Mouse (Mus musculus): ENCODE measurements at regions not wholly inside any gene's neighbourhood (a gene's known extent, or its start where the extent isn't known, plus 50 kb on each side); places are given as distances from the start of the nearest gene placed in this dataset.
A peak's percentile ranks its signal among the peaks of the same experiment; 100 is the strongest.
"Not testable (repeated sequence)": the region's sequence is repeated elsewhere in the genome, so short reads cannot be mapped to it uniquely, and the experiment has no call there.

- 87% methylated on average over 2 of the region's 2 CpGs for WGBS
- not testable (repeated sequence) for ATAC-seq (ENCODE audit: low read depth); H3K4me3 ChIP-seq; H3K4me1 ChIP-seq (replicated peaks); H3K36me3 ChIP-seq; H3K27me3 ChIP-seq; H3K9ac ChIP-seq; H3K9me3 ChIP-seq; H3K4me2 ChIP-seq; H3K27ac ChIP-seq (replicated peaks)
These were observed 217.6 kb downstream of the Serpinb8 start for GRCm38 (mm10) chr1:107807367-107807766.

- H3K27me3 ChIP-seq: no peaks in the 10 kb centered on the region
- WGBS: 70% methylated on average over 1 of the region's 1 CpGs
- H3K9me3 ChIP-seq: no peaks in the 10 kb centered on the region
- no peaks in the 10 kb centered on the region for H3K36me3 ChIP-seq
- H3K27ac ChIP-seq (replicated peaks): no peak overlapping the region
- no peak overlapping the region for H3K4me2 ChIP-seq
- H3K9ac ChIP-seq: no peak overlapping the region
- no peak for ATAC-seq (ENCODE audit: low read depth)
- H3K4me3 ChIP-seq: no peak overlapping the region
- no peaks in the 10 kb centered on the region for H3K4me1 ChIP-seq (replicated peaks)
These were observed 221.3 kb downstream of the Serpinb8 start for GRCm38 (mm10) chr1:107811136-107811535.

- WGBS: 78% methylated on average over 2 of the region's 2 CpGs
- no peaks in the 10 kb centered on the region for H3K27me3 ChIP-seq
- H3K27ac ChIP-seq (replicated peaks): no peak overlapping the region
- H3K9me3 ChIP-seq: no peaks in the 10 kb centered on the region
- no peak overlapping the region for H3K4me3 ChIP-seq
- no peak overlapping the region for H3K9ac ChIP-seq
- no peaks in the 10 kb centered on the region for H3K36me3 ChIP-seq
- no peak overlapping the region for H3K4me2 ChIP-seq
- no peak for ATAC-seq (ENCODE audit: low read depth)
- H3K4me1 ChIP-seq (replicated peaks): no peaks in the 10 kb centered on the region
These were observed 222.1 kb downstream of the Serpinb8 start for GRCm38 (mm10) chr1:107811859-107812258.

GRCm38 (mm10) chr1:107837877-107838276 is 248.1 kb downstream of the Serpinb8 start:
- no peaks in the 10 kb centered on the region for H3K36me3 ChIP-seq
- ATAC-seq (ENCODE audit: low read depth): no peak
- H3K9me3 ChIP-seq: no peaks in the 10 kb centered on the region
- no peaks in the 10 kb centered on the region for H3K4me1 ChIP-seq (replicated peaks)
- no peak overlapping the region for H3K4me2 ChIP-seq
- no peak overlapping the region for H3K27ac ChIP-seq (replicated peaks)
- H3K4me3 ChIP-seq: no peak overlapping the region
- H3K9ac ChIP-seq: no peak overlapping the region
- H3K27me3 ChIP-seq: no peaks in the 10 kb centered on the region
- 61% methylated on average over 5 of the region's 5 CpGs for WGBS

- 85% methylated on average over 2 of the region's 2 CpGs for whole genome bisulfite sequencing
- Histone ChIP-seq H3K9me3 (no peaks in the 10 kb centered on the region), H3K27ac (replicated peaks) (no peak overlapping the region), H3K36me3 (no peaks in the 10 kb centered on the region), H3K4me3 (no peak overlapping the region), H3K27me3 (no peaks in the 10 kb centered on the region), H3K4me2 (no peak overlapping the region), H3K4me1 (replicated peaks) (no peaks in the 10 kb centered on the region), H3K9ac (no peak overlapping the region)
- no peak for ATAC-seq (ENCODE audit: low read depth)
These were observed 262.6 kb downstream of the Serpinb8 start for GRCm38 (mm10) chr1:107852386-107852785.

- no peaks in the 10 kb centered on the region for H3K27me3 ChIP-seq
- no peak overlapping the region for H3K9ac ChIP-seq
- H3K36me3 ChIP-seq: no peaks in the 10 kb centered on the region
- H3K4me2 ChIP-seq: no peak overlapping the region
- ATAC-seq (ENCODE audit: low read depth): no peak
- no peak overlapping the region for H3K27ac ChIP-seq (replicated peaks)
- 93% methylated on average over 4 of the region's 4 CpGs for WGBS
- H3K4me1 ChIP-seq (replicated peaks): no peaks in the 10 kb centered on the region
- no peaks in the 10 kb centered on the region for H3K9me3 ChIP-seq
- no peak overlapping the region for H3K4me3 ChIP-seq
These were observed 263.2 kb downstream of the Serpinb8 start for GRCm38 (mm10) chr1:107853001-107853400.

GRCm38 (mm10) chr1:107897743-107898437 is 308.1 kb downstream of the Serpinb8 start:
- Histone ChIP-seq H3K4me2 (no peak overlapping the region), H3K27me3 (no peaks in the 10 kb centered on the region), H3K9ac (no peak overlapping the region), H3K9me3 (no peaks in the 10 kb centered on the region), H3K36me3 (no peaks in the 10 kb centered on the region), H3K4me3 (no peak overlapping the region), H3K27ac (replicated peaks) (no peak overlapping the region), H3K4me1 (replicated peaks) (no peaks in the 10 kb centered on the region)
- 52% methylated on average over 3 of the region's 3 CpGs for WGBS
- ATAC-seq (ENCODE audit: low read depth): no peak

GRCm38 (mm10) chr1:107899261-107899660 is 309.5 kb downstream of the Serpinb8 start:
- Histone ChIP-seq H3K4me1 (replicated peaks) (no peaks in the 10 kb centered on the region), H3K9me3 (no peaks in the 10 kb centered on the region), H3K36me3 (no peaks in the 10 kb centered on the region), H3K27ac (replicated peaks) (no peak overlapping the region), H3K4me3 (no peak overlapping the region), H3K9ac (no peak overlapping the region), H3K4me2 (no peak overlapping the region), H3K27me3 (no peaks in the 10 kb centered on the region)
- ATAC-seq (ENCODE audit: low read depth): no peak
- 88% methylated on average over 4 of the region's 4 CpGs for WGBS

- H3K4me3 ChIP-seq: no peak overlapping the region
- H3K9ac ChIP-seq: no peak overlapping the region
- no peak overlapping the region for H3K4me2 ChIP-seq
- no peak overlapping the region for H3K27ac ChIP-seq (replicated peaks)
- ATAC-seq (ENCODE audit: low read depth): 0 out of 2 replicates have a peak, but pooled peaks have one; percentile 27
- no peaks in the 10 kb centered on the region for H3K36me3 ChIP-seq
- no peaks in the 10 kb centered on the region for H3K4me1 ChIP-seq (replicated peaks)
- H3K27me3 ChIP-seq: no peaks in the 10 kb centered on the region
- WGBS: 29% methylated on average over 2 of the region's 2 CpGs
- H3K9me3 ChIP-seq: no peaks in the 10 kb centered on the region
These were observed 310.6 kb downstream of the Serpinb8 start for GRCm38 (mm10) chr1:107900449-107900848.

- no peak overlapping the region for H3K4me3 ChIP-seq
- H3K4me2 ChIP-seq: no peak overlapping the region
- no peak overlapping the region for H3K9ac ChIP-seq
- H3K36me3 ChIP-seq: no peaks in the 10 kb centered on the region
- H3K27me3 ChIP-seq: no peaks in the 10 kb centered on the region
- no peaks in the 10 kb centered on the region for H3K9me3 ChIP-seq
- no peak overlapping the region for H3K27ac ChIP-seq (replicated peaks)
- ATAC-seq (ENCODE audit: low read depth): no peak
- 48% methylated on average over 1 of the region's 1 CpGs for WGBS
- H3K4me1 ChIP-seq (replicated peaks): no peaks in the 10 kb centered on the region
These were observed 311.1 kb downstream of the Serpinb8 start for GRCm38 (mm10) chr1:107900913-107901312.

- H3K27ac ChIP-seq (replicated peaks): peak overlapping the region; percentile 54
- H3K9me3 ChIP-seq: no peaks in the 10 kb centered on the region
- H3K36me3 ChIP-seq: no peaks in the 10 kb centered on the region
- no peaks in the 10 kb centered on the region for H3K27me3 ChIP-seq
- WGBS: 48% methylated on average over 4 of the region's 4 CpGs
- H3K4me1 ChIP-seq (replicated peaks): peaks cover 2% of the 10 kb centered on the region; the same call in 1 of the 2 replicates
- H3K9ac ChIP-seq: no peak overlapping the region
- no peak overlapping the region for H3K4me3 ChIP-seq
- ATAC-seq (ENCODE audit: low read depth): peak; percentile 94
- no peak overlapping the region for H3K4me2 ChIP-seq
These were observed 318.6 kb downstream of the Serpinb8 start for GRCm38 (mm10) chr1:107908236-107909063.

- H3K27me3 ChIP-seq: no peaks in the 10 kb centered on the region
- ATAC-seq (ENCODE audit: low read depth): peak; percentile 66
- H3K27ac ChIP-seq (replicated peaks): peak overlapping the region; percentile 75
- 47% methylated on average over 7 of the region's 7 CpGs for WGBS
- no peak overlapping the region for H3K9ac ChIP-seq
- H3K9me3 ChIP-seq: no peaks in the 10 kb centered on the region
- no peaks in the 10 kb centered on the region for H3K36me3 ChIP-seq
- H3K4me1 ChIP-seq (replicated peaks): peaks cover 18% of the 10 kb centered on the region
- no peak overlapping the region for H3K4me3 ChIP-seq
- no peak overlapping the region for H3K4me2 ChIP-seq
These were observed 325.1 kb downstream of the Serpinb8 start for GRCm38 (mm10) chr1:107914671-107915590.
